Mouse (Mus musculus): ENCODE results near the gene Atp2b1. TPM values are rescaled to one million over a fixed set of nuclear protein-coding genes. Genes with fewer than 3 reads are reported as not detected.
"Not testable (repeated sequence)": the region's sequence is repeated elsewhere in the genome, so short reads cannot be mapped to it uniquely, and the experiment has no call there.

The Atp2b1 gene
- polyA plus RNA-seq, 1 experiment from 2014 or later = 171 TPM

- 50% methylated on average over 6 of the region's 6 CpGs for WGBS
- ATAC-seq (replicated peaks; ENCODE audit: low FRiP score, low TSS enrichment, low read depth) = no peak
- H3K4me2 ChIP-seq (ENCODE audit: low read length) = no peak overlapping the region
These were observed 62.8 kb downstream of the Atp2b1 start for GRCm38 (mm10) chr10:98976877-98977494.

GRCm38 (mm10) chr10:98978766-98979165 lies 64.6 kb downstream of the Atp2b1 start:
- ATAC-seq (replicated peaks; ENCODE audit: low FRiP score, low TSS enrichment, low read depth) (no peak), DNase-seq (ENCODE audit: low spot score) (no peak)
- WGBS = 48% methylated on average over 6 of the region's 6 CpGs
- Histone ChIP-seq H3K4me1 (replicated peaks; ENCODE audit: control insufficient read depth, insufficient read depth, low read length) (peaks cover 28% of the 10 kb centered on the region), H3K9ac (ENCODE audit: low read length) (no peak overlapping the region), H3K4me2 (ENCODE audit: low read length) (no peak overlapping the region), H3K9me3 (ENCODE audit: control insufficient read depth, low read length) (no peaks in the 10 kb centered on the region), H3K27me3 (replicated peaks; ENCODE audit: control insufficient read depth, insufficient read depth, low read length) (no peaks in the 10 kb centered on the region), H3K4me3 (ENCODE audit: low read depth, low read length) (no peak overlapping the region), H3K27ac (ENCODE audit: low read depth) (no peak overlapping the region), H3K36me3 (ENCODE audit: control insufficient read depth, insufficient read depth, low read length) (peaks cover 9% of the 10 kb centered on the region; the same call in 1 of the 2 replicates)

More at GRCm38 (mm10) chr10:98976877-98977494, 62.8 kb downstream of the Atp2b1 start:
- Histone ChIP-seq H3K27ac (ENCODE audit: low read depth) (no peak overlapping the region), H3K36me3 (ENCODE audit: control insufficient read depth, insufficient read depth, low read length) (peaks cover 4% of the 10 kb centered on the region; the same call in 1 of the 2 replicates), H3K27me3 (replicated peaks; ENCODE audit: control insufficient read depth, insufficient read depth, low read length) (no peaks in the 10 kb centered on the region), H3K4me3 (ENCODE audit: low read depth, low read length) (no peak overlapping the region), H3K9ac (ENCODE audit: low read length) (no peak overlapping the region), H3K4me1 (replicated peaks; ENCODE audit: control insufficient read depth, insufficient read depth, low read length) (peaks cover 28% of the 10 kb centered on the region), H3K9me3 (ENCODE audit: control insufficient read depth, low read length) (no peaks in the 10 kb centered on the region)
- no peak for DNase-seq (ENCODE audit: low spot score)

GRCm38 (mm10) chr10:98979296-98979695 lies 65.1 kb downstream of the Atp2b1 start:
- Histone ChIP-seq H3K4me2 (ENCODE audit: low read length) (no peak overlapping the region), H3K36me3 (ENCODE audit: control insufficient read depth, insufficient read depth, low read length) (peaks cover 9% of the 10 kb centered on the region; the same call in 1 of the 2 replicates), H3K4me3 (ENCODE audit: low read depth, low read length) (no peak overlapping the region), H3K9me3 (ENCODE audit: control insufficient read depth, low read length) (no peaks in the 10 kb centered on the region), H3K4me1 (replicated peaks; ENCODE audit: control insufficient read depth, insufficient read depth, low read length) (peaks cover 28% of the 10 kb centered on the region), H3K27ac (ENCODE audit: low read depth) (no peak overlapping the region), H3K27me3 (replicated peaks; ENCODE audit: control insufficient read depth, insufficient read depth, low read length) (no peaks in the 10 kb centered on the region), H3K9ac (ENCODE audit: low read length) (no peak overlapping the region)
- DNase-seq (ENCODE audit: low spot score) (no peak), ATAC-seq (replicated peaks; ENCODE audit: low FRiP score, low TSS enrichment, low read depth) (no peak)
- WGBS = 51% methylated on average over 7 of the region's 7 CpGs

GRCm38 (mm10) chr10:98979951-98980350 lies 65.7 kb downstream of the Atp2b1 start:
- no peak for DNase-seq (ENCODE audit: low spot score)
- ATAC-seq (replicated peaks; ENCODE audit: low FRiP score, low TSS enrichment, low read depth) = no peak
- Histone ChIP-seq H3K4me3 (ENCODE audit: low read depth, low read length) (no peak overlapping the region), H3K27me3 (replicated peaks; ENCODE audit: control insufficient read depth, insufficient read depth, low read length) (no peaks in the 10 kb centered on the region), H3K9me3 (ENCODE audit: control insufficient read depth, low read length) (no peaks in the 10 kb centered on the region), H3K9ac (ENCODE audit: low read length) (no peak overlapping the region), H3K4me2 (ENCODE audit: low read length) (no peak overlapping the region), H3K27ac (ENCODE audit: low read depth) (no peak overlapping the region), H3K36me3 (ENCODE audit: control insufficient read depth, insufficient read depth, low read length) (peaks cover 9% of the 10 kb centered on the region; the same call in 1 of the 2 replicates), H3K4me1 (replicated peaks; ENCODE audit: control insufficient read depth, insufficient read depth, low read length) (peaks cover 28% of the 10 kb centered on the region)
- 83% methylated on average over 8 of the region's 8 CpGs for WGBS

- H3K9me3 ChIP-seq (ENCODE audit: control insufficient read depth, low read length) = no peaks in the 10 kb centered on the region
- ATAC-seq (replicated peaks; ENCODE audit: low FRiP score, low TSS enrichment, low read depth) = no peak
- H3K27ac ChIP-seq (ENCODE audit: low read depth) = no peak overlapping the region
- WGBS = 84% methylated on average over 3 of the region's 3 CpGs
- H3K27me3 ChIP-seq (replicated peaks; ENCODE audit: control insufficient read depth, insufficient read depth, low read length) = no peaks in the 10 kb centered on the region
- no peak overlapping the region for H3K4me3 ChIP-seq (ENCODE audit: low read depth, low read length)
- no peak overlapping the region for H3K4me2 ChIP-seq (ENCODE audit: low read length)
- H3K36me3 ChIP-seq (ENCODE audit: control insufficient read depth, insufficient read depth, low read length) = peaks cover 79% of the 10 kb centered on the region
- no peak overlapping the region for H3K9ac ChIP-seq (ENCODE audit: low read length)
- H3K4me1 ChIP-seq (replicated peaks; ENCODE audit: control insufficient read depth, insufficient read depth, low read length) = peaks cover 3% of the 10 kb centered on the region; the same call in 1 of the 2 replicates
- no peak for DNase-seq (ENCODE audit: low spot score)
These were observed 77.8 kb downstream of the Atp2b1 start for GRCm38 (mm10) chr10:98991964-98992363.

- ATAC-seq (replicated peaks; ENCODE audit: low FRiP score, low TSS enrichment, low read depth) = no peak
- no peak overlapping the region for H3K4me3 ChIP-seq (ENCODE audit: low read depth, low read length)
- H3K9me3 ChIP-seq (ENCODE audit: control insufficient read depth, low read length) = no peaks in the 10 kb centered on the region
- H3K27ac ChIP-seq (ENCODE audit: low read depth) = no peak overlapping the region
- H3K4me1 ChIP-seq (replicated peaks; ENCODE audit: control insufficient read depth, insufficient read depth, low read length) = peaks cover 3% of the 10 kb centered on the region; the same call in 1 of the 2 replicates
- DNase-seq (ENCODE audit: low spot score) = no peak
- no peak overlapping the region for H3K9ac ChIP-seq (ENCODE audit: low read length)
- WGBS = 92% methylated on average over 8 of the region's 8 CpGs
- H3K36me3 ChIP-seq (ENCODE audit: control insufficient read depth, insufficient read depth, low read length) = peaks cover 75% of the 10 kb centered on the region
- H3K4me2 ChIP-seq (ENCODE audit: low read length) = no peak overlapping the region
- no peaks in the 10 kb centered on the region for H3K27me3 ChIP-seq (replicated peaks; ENCODE audit: control insufficient read depth, insufficient read depth, low read length)
These were observed 79.0 kb downstream of the Atp2b1 start for GRCm38 (mm10) chr10:98993186-98993585.

GRCm38 (mm10) chr10:98995016-98995747 lies 81.0 kb downstream of the Atp2b1 start:
- DNase-seq (ENCODE audit: low spot score); H3K9me3 ChIP-seq (ENCODE audit: control insufficient read depth, low read length); H3K4me2 ChIP-seq (ENCODE audit: low read length); H3K4me3 ChIP-seq (ENCODE audit: low read depth, low read length); H3K9ac ChIP-seq (ENCODE audit: low read length); ATAC-seq (replicated peaks; ENCODE audit: low FRiP score, low TSS enrichment, low read depth); H3K27ac ChIP-seq (ENCODE audit: low read depth); H3K27me3 ChIP-seq (replicated peaks; ENCODE audit: control insufficient read depth, insufficient read depth, low read length); H3K4me1 ChIP-seq (replicated peaks; ENCODE audit: control insufficient read depth, insufficient read depth, low read length): not testable (repeated sequence)
- H3K36me3 ChIP-seq (ENCODE audit: control insufficient read depth, insufficient read depth, low read length) = peaks cover 86% of the 10 kb centered on the region
- 91% methylated on average over 6 of the region's 6 CpGs for WGBS

- H3K4me1 ChIP-seq (replicated peaks; ENCODE audit: control insufficient read depth, insufficient read depth, low read length) = no peaks in the 10 kb centered on the region
- DNase-seq (ENCODE audit: low spot score) = no peak
- H3K9ac ChIP-seq (ENCODE audit: low read length) = no peak overlapping the region
- H3K9me3 ChIP-seq (ENCODE audit: control insufficient read depth, low read length) = no peaks in the 10 kb centered on the region
- no peaks in the 10 kb centered on the region for H3K27me3 ChIP-seq (replicated peaks; ENCODE audit: control insufficient read depth, insufficient read depth, low read length)
- no peak for ATAC-seq (replicated peaks; ENCODE audit: low FRiP score, low TSS enrichment, low read depth)
- H3K4me2 ChIP-seq (ENCODE audit: low read length) = no peak overlapping the region
- no peak overlapping the region for H3K27ac ChIP-seq (ENCODE audit: low read depth)
- WGBS = 81% methylated on average over 3 of the region's 3 CpGs
- no peak overlapping the region for H3K4me3 ChIP-seq (ENCODE audit: low read depth, low read length)
- peaks cover 75% of the 10 kb centered on the region for H3K36me3 ChIP-seq (ENCODE audit: control insufficient read depth, insufficient read depth, low read length)
These were observed 90.7 kb downstream of the Atp2b1 start for GRCm38 (mm10) chr10:99004866-99005265.
